Mouse (Mus musculus): ENCODE data around the gene Grik4.

Gene Grik4

DNA sequence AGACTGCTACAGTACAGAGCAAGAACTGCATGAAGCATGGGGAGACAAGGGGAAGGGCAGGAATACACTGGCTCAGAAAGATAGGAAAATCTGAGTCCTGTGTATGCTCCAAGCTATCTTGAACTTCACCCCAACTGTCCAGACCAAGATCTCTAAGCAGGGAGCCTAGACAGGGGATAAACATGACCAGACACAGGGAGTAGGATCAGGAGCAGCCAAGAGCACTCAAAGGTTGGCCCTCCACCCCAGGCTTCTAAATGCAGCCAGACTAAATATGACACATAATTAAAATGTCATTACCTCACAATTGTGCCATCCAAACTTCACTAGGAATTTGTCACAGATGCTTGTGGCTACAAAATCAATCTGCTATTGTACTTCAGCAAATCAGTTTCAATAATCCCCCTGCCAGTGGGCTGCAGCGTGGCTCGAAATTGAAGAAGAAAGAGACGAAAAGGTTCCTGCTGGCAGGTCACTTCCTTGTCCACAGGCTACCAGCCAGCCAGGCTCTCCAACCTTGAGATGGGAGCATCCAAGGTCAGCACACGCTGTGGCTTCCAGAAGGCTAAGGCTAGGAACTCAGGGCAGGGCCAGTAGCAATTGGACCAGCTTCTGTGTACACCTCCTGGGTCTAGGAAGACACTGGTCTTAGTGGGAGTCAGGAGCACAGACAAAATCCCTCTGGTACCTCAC lies 85.1 kb downstream of the Grik4 start:
- DNase-seq, result no peak

- no peak for DNase-seq
These were observed 85.7 kb downstream of the Grik4 start for GRCm38 (mm10) chr9:42858576-42858975.

DNA sequence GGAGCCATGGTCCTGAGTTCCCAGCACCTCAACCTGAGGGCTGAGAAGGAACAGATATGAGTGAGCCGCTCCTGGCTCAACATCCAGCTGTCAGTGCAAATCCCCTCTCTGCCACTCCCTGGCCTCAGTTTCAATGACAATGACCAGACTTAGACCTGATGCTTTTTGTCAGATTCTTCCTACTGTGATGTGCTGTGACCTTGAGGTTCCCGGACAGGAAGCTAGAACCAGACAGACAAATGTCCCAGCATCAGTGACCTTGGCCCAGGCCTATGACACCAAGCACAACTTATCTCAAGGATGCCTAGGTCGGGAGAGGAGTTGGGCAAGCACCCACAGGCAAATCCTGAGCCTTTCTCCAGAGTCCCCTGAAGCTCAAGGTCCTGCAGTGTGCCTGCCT lies 86.5 kb downstream of the Grik4 start:
- DNase-seq, result no peak

- no peak for DNase-seq
These were observed 91.2 kb downstream of the Grik4 start for GRCm38 (mm10) chr9:42853077-42853476.

- no peak for DNase-seq
These were observed 94.2 kb downstream of the Grik4 start for GRCm38 (mm10) chr9:42850063-42850462.

DNA sequence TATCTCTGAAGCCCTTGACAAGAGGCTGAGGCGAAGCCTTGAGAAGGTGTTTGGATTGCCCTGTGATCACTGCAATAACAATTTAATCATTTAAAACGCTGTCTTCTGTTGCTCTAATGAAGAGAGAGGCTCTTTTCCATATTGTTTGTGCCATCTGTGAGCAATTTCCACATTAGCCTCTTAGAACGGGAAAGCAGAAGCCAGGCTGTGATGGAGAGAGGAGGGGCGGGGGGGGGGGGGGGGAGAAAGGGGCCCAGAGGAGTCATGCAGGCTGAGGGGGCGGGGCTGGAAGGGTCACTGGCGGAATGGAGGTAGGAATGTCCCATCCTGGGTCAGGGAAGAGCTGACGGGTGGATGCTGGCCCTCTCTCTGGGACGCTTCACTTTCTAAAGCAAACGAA lies 96.2 kb downstream of the Grik4 start:
- DNase-seq, result no peak

GRCm38 (mm10) chr9:42846676-42847425 lies 97.4 kb downstream of the Grik4 start:
- no peak for DNase-seq

DNA sequence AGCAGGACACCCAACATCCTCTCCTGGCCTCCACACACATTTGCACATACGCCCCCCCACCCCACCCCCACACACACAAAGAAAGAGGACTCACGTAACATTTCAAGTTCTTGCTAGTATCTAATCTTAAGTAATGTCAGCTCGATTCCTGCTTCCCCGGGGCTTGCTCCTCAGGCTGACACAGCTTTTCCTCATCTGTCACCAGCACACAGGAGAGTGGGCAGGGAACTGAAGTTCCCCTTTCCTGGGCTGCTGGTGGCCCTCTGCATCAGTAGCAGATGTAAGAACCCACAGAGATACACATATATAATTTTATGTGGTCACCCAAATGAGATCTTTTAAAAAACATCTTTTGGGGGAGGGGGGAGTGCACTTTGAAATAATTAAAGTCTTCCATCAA lies 98.2 kb downstream of the Grik4 start:
- DNase-seq, result no peak

GRCm38 (mm10) chr9:42844301-42844700 lies 100.0 kb downstream of the Grik4 start:
- no peak for DNase-seq

DNA sequence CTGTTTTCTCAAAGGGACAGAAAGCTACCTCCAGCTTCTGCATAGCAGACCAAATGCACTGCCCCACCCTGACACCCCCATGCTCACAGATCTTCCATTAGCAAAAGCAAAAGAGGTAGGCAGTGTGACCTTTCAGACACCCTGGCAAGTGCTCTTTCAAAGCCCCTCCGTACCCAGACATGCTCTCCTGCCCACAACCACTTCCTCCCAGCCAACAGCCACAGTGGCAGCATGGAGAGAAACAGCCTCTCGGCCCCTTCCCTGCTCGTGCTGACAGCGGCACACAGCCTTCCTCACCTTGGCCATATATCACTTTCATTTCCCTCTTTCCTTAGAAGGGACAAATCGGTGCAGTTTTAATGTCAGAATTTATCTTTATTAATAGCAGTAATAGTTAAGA lies 106.0 kb downstream of the Grik4 start:
- DNase-seq, result no peak

DNA sequence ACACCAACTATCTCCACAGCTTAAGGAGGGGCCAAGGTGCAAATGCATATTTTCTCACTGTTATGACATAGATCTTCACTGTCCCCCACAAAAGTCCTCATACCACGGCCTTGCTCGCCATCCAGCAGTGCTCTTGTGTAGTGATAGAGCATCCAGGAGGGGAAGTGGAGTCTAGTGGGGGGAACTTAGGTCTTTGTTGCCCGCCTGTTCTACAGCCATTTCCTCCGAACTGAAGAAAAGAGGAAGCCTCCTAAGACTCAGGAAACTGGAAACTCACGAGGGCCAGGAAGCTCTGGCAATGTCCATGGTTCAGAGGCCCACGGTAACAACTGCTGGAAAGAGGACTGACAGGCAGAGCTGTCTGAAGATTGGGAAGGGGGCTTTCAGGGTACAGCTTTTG lies 106.8 kb downstream of the Grik4 start:
- DNase-seq, result no peak

GRCm38 (mm10) chr9:42831558-42831957 lies 112.7 kb downstream of the Grik4 start:
- no peak for DNase-seq

GRCm38 (mm10) chr9:42819247-42819646 lies 125.0 kb downstream of the Grik4 start:
- no peak for DNase-seq

DNA sequence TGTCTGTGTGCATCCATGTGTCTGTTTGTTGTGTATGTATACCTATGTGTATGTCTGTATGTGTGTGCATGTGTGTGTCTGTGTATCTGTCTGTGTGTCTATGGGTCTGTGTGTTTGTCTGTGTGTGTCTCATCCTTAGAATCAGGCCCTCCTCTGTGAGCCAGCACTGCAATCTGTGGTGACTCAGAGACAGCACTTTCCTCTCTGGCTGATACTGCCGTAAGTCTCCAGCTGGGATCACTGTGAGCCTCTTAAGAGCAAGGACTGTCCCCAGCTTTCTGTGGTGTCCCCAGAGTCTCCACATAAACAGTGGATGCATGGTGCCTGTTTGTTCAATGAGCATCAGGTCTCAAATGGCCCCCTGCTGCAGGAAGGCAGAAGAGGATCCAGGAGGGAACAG lies 127.5 kb downstream of the Grik4 start:
- no peak for DNase-seq

DNA sequence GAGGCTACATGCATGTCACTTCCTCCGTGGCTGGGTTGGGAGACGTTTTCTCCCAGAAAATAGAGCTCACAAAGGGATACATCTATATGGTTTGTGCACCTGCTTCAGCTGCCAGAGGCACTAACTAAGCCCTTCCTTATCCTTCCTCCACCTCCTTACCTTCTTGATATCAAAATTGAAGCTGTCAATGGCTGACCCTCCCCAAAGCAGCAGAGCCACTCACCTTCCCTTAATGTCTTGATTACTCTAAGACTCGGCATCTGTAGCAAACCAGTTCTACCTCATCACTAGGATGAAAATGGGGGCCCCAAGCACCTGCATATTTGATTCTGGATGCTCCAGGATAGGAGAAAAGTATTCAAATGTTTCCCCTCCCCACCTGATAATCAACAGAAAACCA lies 135.1 kb downstream of the Grik4 start:
- no peak for DNase-seq

DNA sequence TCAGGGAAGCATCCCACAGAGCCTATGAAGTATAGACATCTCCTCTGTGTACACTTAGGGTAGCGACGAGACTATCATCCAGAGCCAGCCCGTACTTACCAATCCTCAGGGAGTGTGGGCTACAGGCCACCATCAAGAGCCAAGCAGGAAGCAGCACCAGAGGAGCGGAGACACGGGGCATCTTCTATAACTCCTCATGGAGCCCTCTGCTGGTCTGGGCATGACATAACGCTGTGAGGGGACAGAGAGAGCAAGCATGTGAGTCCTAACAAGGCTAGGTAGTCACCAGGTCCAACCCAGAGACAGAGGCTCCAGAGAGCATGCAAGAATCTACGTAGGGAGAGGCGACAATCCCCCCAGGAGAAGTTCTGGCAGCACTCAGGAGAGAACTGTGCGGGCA lies 135.9 kb downstream of the Grik4 start:
- DNase-seq, result peak; percentile 12 to 13

DNA sequence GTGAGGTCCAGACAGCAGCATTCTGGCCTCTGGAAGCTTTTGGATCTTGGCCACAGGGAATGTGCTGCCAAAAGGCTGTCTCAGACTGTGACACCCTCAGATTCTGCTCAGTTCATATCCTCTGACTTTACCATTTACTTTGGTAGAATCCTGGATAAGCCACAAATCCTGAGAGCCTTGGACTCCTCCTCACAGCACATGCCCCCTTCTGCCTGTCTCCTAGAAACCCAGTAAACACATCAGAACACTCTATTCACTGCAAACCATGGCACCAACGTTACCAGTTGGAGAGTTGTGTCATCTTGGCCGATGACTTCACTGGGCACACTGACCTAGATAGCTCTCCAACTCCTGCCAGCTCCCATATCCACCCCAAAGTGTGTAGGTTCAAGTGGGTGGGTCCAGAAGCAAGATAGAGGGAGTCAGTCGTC lies 141.2 kb downstream of the Grik4 start:
- no peak for DNase-seq

GRCm38 (mm10) chr9:42801929-42802328 lies 142.4 kb downstream of the Grik4 start:
- no peak for DNase-seq

GRCm38 (mm10) chr9:42800138-42800537 lies 144.2 kb downstream of the Grik4 start:
- DNase-seq, result no peak

DNA sequence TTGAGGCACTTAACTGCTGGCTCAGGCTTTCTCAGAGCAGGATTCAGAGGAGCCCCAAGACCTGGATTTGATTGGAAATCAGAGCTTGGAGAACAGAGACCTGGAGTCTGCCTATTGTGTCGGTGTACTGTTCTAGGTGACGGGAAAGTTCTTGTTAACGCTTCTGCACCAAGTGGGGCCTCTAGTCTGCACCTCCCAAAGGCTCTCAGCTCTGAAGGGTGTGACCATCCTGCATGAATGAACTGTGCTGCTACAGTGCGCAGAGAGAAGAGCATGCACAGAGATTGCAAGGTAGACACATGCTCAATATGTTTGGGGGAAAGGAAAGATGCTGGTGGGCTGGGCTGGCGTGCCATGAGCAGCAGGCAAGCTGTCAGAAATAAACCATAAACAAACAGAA lies 144.6 kb downstream of the Grik4 start:
- DNase-seq, result no peak

DNA sequence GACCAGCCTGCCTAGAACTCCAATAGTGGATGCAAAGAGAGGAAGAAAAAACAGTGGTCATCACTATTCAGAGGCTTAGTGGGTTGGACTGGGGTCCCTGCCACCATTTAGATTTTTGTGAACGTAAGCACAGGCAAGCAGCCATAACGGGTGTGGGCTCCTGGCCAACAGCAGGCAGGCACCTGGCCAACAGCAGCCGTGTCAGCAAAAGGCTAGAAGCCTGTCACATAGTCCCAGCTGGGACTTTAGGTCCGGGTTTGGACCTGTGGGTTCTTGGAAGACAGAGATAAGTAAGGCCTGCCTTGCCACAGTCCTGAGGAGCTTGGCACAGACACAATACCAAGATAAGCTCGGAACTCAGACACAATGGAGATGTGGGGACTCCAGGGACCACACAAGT lies 145.1 kb downstream of the Grik4 start:
- peak; percentile 5 to 41 for DNase-seq

GRCm38 (mm10) chr9:42798280-42798679 lies 146.0 kb downstream of the Grik4 start:
- DNase-seq, result no peak

- no peak for DNase-seq
These were observed 147.0 kb downstream of the Grik4 start for GRCm38 (mm10) chr9:42797276-42797675.

GRCm38 (mm10) chr9:42795881-42796280 lies 148.4 kb downstream of the Grik4 start:
- DNase-seq, result peak in 1 of 2 experiments; percentile 11

DNA sequence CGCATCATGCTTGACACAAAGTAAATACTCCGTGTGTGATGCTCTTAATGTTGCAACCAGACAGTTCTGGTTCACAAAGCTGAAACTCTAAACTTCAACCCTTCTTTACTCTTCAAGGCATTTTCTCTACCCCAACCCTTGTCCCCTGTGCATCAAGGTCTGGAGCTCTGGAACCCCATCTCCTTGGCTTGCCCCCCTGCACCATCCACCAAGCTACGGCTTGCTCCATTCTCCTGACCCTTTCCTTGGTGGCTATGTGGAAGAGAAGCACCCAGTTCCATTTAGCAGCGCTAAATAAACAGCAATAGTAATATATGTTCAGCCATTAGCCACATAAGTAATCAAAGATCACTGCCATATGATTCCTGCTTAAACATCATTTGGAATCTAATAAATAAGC lies 150.3 kb downstream of the Grik4 start:
- no peak for DNase-seq

Data from kidney, adult 8-10 months (tissue).